Comparison of ENCODE assay signal across 8 mouse cellular contexts in genomic region chr16:31352996-31353395, GRCm38 (mm10). TPM values are rescaled to one million over a fixed set of nuclear protein-coding genes. Genes with fewer than 3 reads are reported as not detected.
DNase-seq lines count a peak whose midpoint lies in the region; ATAC-seq lines count a peak whose summit lies in the region.

No protein-coding gene starts in this region.

- H3K36me3 ChIP-seq in limb, embryonic 10.5 days = no peaks in the 10 kb centered on the region

- intact Hi-C loops in heart, postnatal 10 days (cut with DNase I) = loop anchor here (10.0 kb wide), 2 partner anchors 378 to 798 kb away; partner anchors contain the start of gene Tmem44

- WGBS in limb, embryonic 10.5 days = 77% methylated on average over 4 of the region's 4 CpGs

- peaks cover 23% of the 10 kb centered on the region for H3K27me3 ChIP-seq in limb, embryonic 10.5 days (ENCODE audit: low read depth, poor library complexity, severe bottlenecking)

- H3K27ac ChIP-seq in limb, embryonic 10.5 days = no peak overlapping the region

- no peak overlapping the region for H3K4me3 ChIP-seq in limb, embryonic 10.5 days

- peak; percentile 82 for ATAC-seq in frontal cortex, adult (ENCODE audit: low TSS enrichment)

- no peak for DNase-seq in frontal cortex, postnatal 25 days (ENCODE audit: low spot score in 2 of 2)
- peak; percentile 31 for DNase-seq in right cerebral cortex, adult 18-20 months
- no peak for DNase-seq in right cerebral cortex, postnatal 25 days
- DNase-seq in heart, postnatal 10 days = peak; percentile 35 to 61
- peak; percentile 63 for DNase-seq in retina, embryonic 14.5 days (ENCODE audit: low spot score)
- DNase-seq in limb, embryonic 10.5 days (ENCODE audit: low spot score) = no peak
- no peak for DNase-seq in ovary, postnatal 14 days (ENCODE audit: low spot score)

- H3K9me3 ChIP-seq in limb, embryonic 10.5 days (replicated peaks) = no peaks in the 10 kb centered on the region

- 0 out of 2 replicates have a peak, but pooled peaks cover 4% of the 10 kb centered on the region for H3K4me1 ChIP-seq in limb, embryonic 10.5 days

RNA-seq across cellular contexts. Expression of gene Apod, which starts 38.4 kb away (rescaled TPM):
- total RNA-seq in heart, postnatal 10 days (2021) = 1 to 10 TPM in 1 of 2 experiments, under 1 TPM in 1; 0.91 to 1.1 TPM
- 5.9 and 6.5 TPM in 2 replicates for polyA plus RNA-seq in limb, embryonic 10.5 days (2016; fragmentation: Nextera tagmentation; extraction: Ambion mirVana)

Comparison
In these comparisons a context has a peak if more than half of its experiments do, and no peak if none do; other contexts are left out.
1. DNase-seq: peak in right cerebral cortex, adult 18-20 months (single experiment), heart, postnatal 10 days (2 of 2) and retina, embryonic 14.5 days (single experiment); none in frontal cortex, postnatal 25 days (0 of 2), right cerebral cortex, postnatal 25 days (single experiment), limb, embryonic 10.5 days (single experiment) and ovary, postnatal 14 days (single experiment).